Mouse (Mus musculus): Measurements from ENCODE around the gene Rap2b.

DNA sequence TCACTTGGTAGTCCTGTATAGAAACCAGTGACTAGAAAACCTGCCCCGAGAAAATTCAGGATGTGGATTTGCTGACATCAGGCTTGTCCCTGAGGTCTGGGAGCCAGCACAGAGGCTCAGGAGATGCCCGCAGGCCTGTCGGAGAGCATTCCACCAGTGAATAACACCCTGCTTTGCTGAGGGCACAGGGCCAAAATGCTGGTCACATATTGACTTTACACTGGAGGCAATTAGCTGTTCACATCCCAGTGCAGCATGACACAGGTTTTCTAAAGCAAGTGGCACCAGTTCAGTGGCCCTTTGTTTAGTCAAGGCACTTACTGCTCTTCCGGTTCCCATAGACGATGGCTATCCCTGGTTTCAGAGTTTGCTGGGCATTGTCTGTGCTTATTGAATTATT lies 21.1 kb upstream of the Rap2b start:
- TF ChIP-seq POLR2A (IDR thresholded peaks at IDR 0.05; ENCODE audit: control insufficient read depth, low read depth, low read length): no peak
- TF ChIP-seq CTCF (IDR thresholded peaks at IDR 0.05; ENCODE audit: control insufficient read depth, insufficient read depth, insufficient replicate concordance, low read depth, low read length): no peak

Data from testis, adult 2 months (tissue).